ENCODE assay signal across 10 mouse cellular contexts in genomic region chr16:8821429-8821828, GRCm38 (mm10). TPM values are rescaled to one million over a fixed set of nuclear protein-coding genes. Genes with fewer than 3 reads are reported as not detected.
DNase-seq lines count a peak whose midpoint lies in the region; ATAC-seq lines count a peak whose summit lies in the region.
"Had no signal": no experiment of that assay in that cellular context is flagged by ENCODE, and none has a peak within 500 bp of the region (broad histone marks: within the 10 kb centered on the region; RNA-seq: fewer than 3 reads in every experiment).

No protein-coding gene starts in this region.

- ATAC-seq in intestine, embryonic 16.5 days, result no peak
- ATAC-seq: forebrain, embryonic 16.5 days had no signal

- peak; percentile 41 for DNase-seq in adrenal gland, postnatal 10 days
- DNase-seq in adrenal gland, postnatal 25 days, result no peak
- peak; percentile 39 for DNase-seq in 3134 (ENCODE audit: extremely low read depth, insufficient read length, low spot score)
- peak; percentile 59 for DNase-seq in gastrocnemius, postnatal 25 days
- peak; percentile 39 for DNase-seq in left cerebral cortex, postnatal 4 days
- no peak for DNase-seq in thymus, postnatal 25 days
- no peak for DNase-seq in adrenal gland, adult 2 months

- intact Hi-C loops in left cerebral cortex, postnatal 4 days (cut with DNase I), result no loop called here

- H3K9ac ChIP-seq in intestine, embryonic 16.5 days (ENCODE audit: low read depth, low read length), result no peak overlapping the region

- no peaks in the 10 kb centered on the region for H3K36me3 ChIP-seq in intestine, embryonic 16.5 days (ENCODE audit: control insufficient read depth, insufficient read depth, low read length)

- no peaks in the 10 kb centered on the region for H3K9me3 ChIP-seq in intestine, embryonic 16.5 days (ENCODE audit: control insufficient read depth, low read length)

- H3K27ac ChIP-seq in intestine, embryonic 16.5 days (ENCODE audit: low read length), result no peak overlapping the region

- no peak overlapping the region for H3K4me3 ChIP-seq in intestine, embryonic 16.5 days (ENCODE audit: low read length)

- H3K27me3 ChIP-seq in intestine, embryonic 16.5 days (replicated peaks; ENCODE audit: control insufficient read depth, insufficient read depth, low read length), result no peaks in the 10 kb centered on the region

- H3K4me2 ChIP-seq in intestine, embryonic 16.5 days (ENCODE audit: low read depth, low read length), result no peak overlapping the region
- H3K4me2 ChIP-seq: midbrain, embryonic 11.5 days had no signal

- WGBS in intestine, embryonic 16.5 days, result 73% methylated on average over 1 of the region's 1 CpGs

- no peaks in the 10 kb centered on the region for H3K4me1 ChIP-seq in intestine, embryonic 16.5 days (ENCODE audit: control insufficient read depth, insufficient read depth, low read length)

RNA-seq across cellular contexts. Expression of gene 1810013L24Rik, which starts 8.5 kb away (rescaled TPM):
- 10 to 100 TPM; 60.5 to 66.0 TPM for total RNA-seq in adrenal gland, postnatal 10 days (2021)
- 79.5 and 93.3 TPM in 2 replicates for total RNA-seq in adrenal gland, postnatal 25 days (2021)
- total RNA-seq in gastrocnemius, postnatal 25 days (2021), result 10 to 100 TPM; 67.4 to 73.8 TPM
- 100 to 1,000 TPM; 127 TPM for total RNA-seq in left cerebral cortex, postnatal 4 days (2021)
- 11.9 and 12.1 TPM in 2 replicates for polyA plus RNA-seq in intestine, embryonic 16.5 days (2015; fragmentation: Nextera tagmentation; extraction: Ambion mirVana)
- total RNA-seq in adrenal gland, adult 2 months (2021), result 10 to 100 TPM; 75.7 to 77.0 TPM
- 12.8 and 14.9 TPM in 2 replicates for polyA plus RNA-seq in adrenal gland, adult 2 months (2012; rRNA removed)

RNA-seq across cellular contexts. Expression of gene Usp7, which starts 29.3 kb away (rescaled TPM):
- 100 to 1,000 TPM in 1 of 2 experiments, 10 to 100 TPM in 1; 88.5 to 109 TPM for total RNA-seq in adrenal gland, postnatal 10 days (2021)
- total RNA-seq in adrenal gland, postnatal 25 days (2021), result 112 and 133 TPM in 2 replicates
- total RNA-seq in gastrocnemius, postnatal 25 days (2021), result 10 to 100 TPM; 49.3 to 49.4 TPM
- 100 to 1,000 TPM; 184 to 190 TPM for total RNA-seq in left cerebral cortex, postnatal 4 days (2021)
- polyA plus RNA-seq in intestine, embryonic 16.5 days (2015; fragmentation: Nextera tagmentation; extraction: Ambion mirVana), result 16.1 and 19.1 TPM in 2 replicates
- total RNA-seq in adrenal gland, adult 2 months (2021), result 100 to 1,000 TPM in 1 of 2 experiments, 10 to 100 TPM in 1; 83.9 to 128 TPM
- 6.8 and 9.6 TPM in 2 replicates for polyA plus RNA-seq in adrenal gland, adult 2 months (2012; rRNA removed)

Comparison
In these comparisons a context has a peak if more than half of its experiments do, and no peak if none do; other contexts are left out.
1. DNase-seq: peak in adrenal gland, postnatal 10 days (single experiment), 3134 (single experiment), gastrocnemius, postnatal 25 days (single experiment) and left cerebral cortex, postnatal 4 days (single experiment); none in adrenal gland, postnatal 25 days (single experiment), thymus, postnatal 25 days (single experiment) and adrenal gland, adult 2 months (single experiment).